Mouse (Mus musculus): ENCODE results near the gene Ucp2. TPM values are rescaled to one million over a fixed set of nuclear protein-coding genes. Genes with fewer than 3 reads are reported as not detected.
A peak's percentile ranks its signal among the peaks of the same experiment; 100 is the strongest.

Gene Ucp2
- total and polyA plus RNA-seq, 2 experiments, result 12.2 to 45.2 TPM

GRCm38 (mm10) chr7:100537519-100537902 is 44.4 kb downstream of the Ucp2 start:
- TF ChIP-seq CTCF (IDR thresholded peaks at IDR 0.05; ENCODE audit: low read depth, low read length), result no peak
- TF ChIP-seq POLR2A (IDR thresholded peaks at IDR 0.05; ENCODE audit: extremely low read depth, insufficient read depth, low read length), result no peak
- Histone ChIP-seq H3K36me3 (ENCODE audit: control insufficient read depth, insufficient read depth, low read length) (peaks cover 7% of the 10 kb centered on the region), H3K4me3 (ENCODE audit: insufficient read depth, low read depth, low read length) (peak overlapping the region; percentile 89), H3K27ac (replicated peaks; ENCODE audit: insufficient read depth, low read depth, low read length) (no peak overlapping the region; the same call in 1 of the 2 replicates), H3K27me3 (ENCODE audit: control insufficient read depth, insufficient read depth, low read length) (no peaks in the 10 kb centered on the region), H3K4me1 (ENCODE audit: control insufficient read depth, insufficient read depth, low read length) (peaks cover 3% of the 10 kb centered on the region; the same call in 1 of the 2 replicates), H3K79me2 (ENCODE audit: control insufficient read depth, insufficient read depth, low read length) (no peaks in the 10 kb centered on the region), H3K9ac (ENCODE audit: low read depth, low read length) (peak overlapping the region; percentile 82; the same call in 1 of the 2 replicates)
- peak; percentile 22 for DNase-seq (ENCODE audit: extremely low read depth, low read depth, low spot score)
- WGBS, result 7% methylated on average over 7 of the region's 7 CpGs

- H3K4me3 ChIP-seq (ENCODE audit: insufficient read depth, low read depth, low read length), result no peak overlapping the region
- H3K4me1 ChIP-seq (ENCODE audit: control insufficient read depth, insufficient read depth, low read length), result peaks cover 3% of the 10 kb centered on the region; the same call in 1 of the 2 replicates
- no peak for DNase-seq (ENCODE audit: extremely low read depth, low read depth, low spot score)
- no peak overlapping the region for H3K27ac ChIP-seq (replicated peaks; ENCODE audit: insufficient read depth, low read depth, low read length)
- H3K79me2 ChIP-seq (ENCODE audit: control insufficient read depth, insufficient read depth, low read length), result no peaks in the 10 kb centered on the region
- no peaks in the 10 kb centered on the region for H3K27me3 ChIP-seq (ENCODE audit: control insufficient read depth, insufficient read depth, low read length)
- no peak overlapping the region for H3K9ac ChIP-seq (ENCODE audit: low read depth, low read length)
- TF ChIP-seq POLR2A (IDR thresholded peaks at IDR 0.05; ENCODE audit: extremely low read depth, insufficient read depth, low read length), result no peak
- TF ChIP-seq CTCF (IDR thresholded peaks at IDR 0.05; ENCODE audit: low read depth, low read length), result no peak
- H3K36me3 ChIP-seq (ENCODE audit: control insufficient read depth, insufficient read depth, low read length), result peaks cover 7% of the 10 kb centered on the region
- WGBS, result 93% methylated on average over 9 of the region's 9 CpGs
Measured at GRCm38 (mm10) chr7:100539516-100539915, 46.4 kb downstream of the Ucp2 start.

- H3K36me3 ChIP-seq (ENCODE audit: control insufficient read depth, insufficient read depth, low read length), result peaks cover 11% of the 10 kb centered on the region
- no peaks in the 10 kb centered on the region for H3K27me3 ChIP-seq (ENCODE audit: control insufficient read depth, insufficient read depth, low read length)
- H3K79me2 ChIP-seq (ENCODE audit: control insufficient read depth, insufficient read depth, low read length), result no peaks in the 10 kb centered on the region
- no peak for TF ChIP-seq POLR2A (IDR thresholded peaks at IDR 0.05; ENCODE audit: extremely low read depth, insufficient read depth, low read length)
- TF ChIP-seq CTCF (IDR thresholded peaks at IDR 0.05; ENCODE audit: low read depth, low read length), result no peak
- H3K9ac ChIP-seq (ENCODE audit: low read depth, low read length), result no peak overlapping the region
- H3K27ac ChIP-seq (replicated peaks; ENCODE audit: insufficient read depth, low read depth, low read length), result peak overlapping the region; percentile 40; the same call in 1 of the 2 replicates
- no peak overlapping the region for H3K4me3 ChIP-seq (ENCODE audit: insufficient read depth, low read depth, low read length)
- 19% methylated on average over 1 of the region's 1 CpGs for WGBS
- DNase-seq (ENCODE audit: extremely low read depth, low read depth, low spot score), result peak; percentile 86
- H3K4me1 ChIP-seq (ENCODE audit: control insufficient read depth, insufficient read depth, low read length), result peaks cover 2% of the 10 kb centered on the region; the same call in 1 of the 2 replicates
Measured at GRCm38 (mm10) chr7:100544437-100544836, 51.3 kb downstream of the Ucp2 start.

- no peak overlapping the region for H3K9ac ChIP-seq (ENCODE audit: low read depth, low read length)
- no peak overlapping the region; the same call in 1 of the 2 replicates for H3K27ac ChIP-seq (replicated peaks; ENCODE audit: insufficient read depth, low read depth, low read length)
- H3K79me2 ChIP-seq (ENCODE audit: control insufficient read depth, insufficient read depth, low read length), result no peaks in the 10 kb centered on the region
- H3K27me3 ChIP-seq (ENCODE audit: control insufficient read depth, insufficient read depth, low read length), result no peaks in the 10 kb centered on the region
- no peak overlapping the region for H3K4me3 ChIP-seq (ENCODE audit: insufficient read depth, low read depth, low read length)
- DNase-seq (ENCODE audit: extremely low read depth, low read depth, low spot score), result peak; percentile 22
- WGBS, result 47% methylated on average over 4 of the region's 4 CpGs
- peaks cover 2% of the 10 kb centered on the region; the same call in 1 of the 2 replicates for H3K4me1 ChIP-seq (ENCODE audit: control insufficient read depth, insufficient read depth, low read length)
- TF ChIP-seq POLR2A (IDR thresholded peaks at IDR 0.05; ENCODE audit: extremely low read depth, insufficient read depth, low read length) (no peak), CTCF (IDR thresholded peaks at IDR 0.05; ENCODE audit: low read depth, low read length) (no peak)
- peaks cover 9% of the 10 kb centered on the region; the same call in 1 of the 2 replicates for H3K36me3 ChIP-seq (ENCODE audit: control insufficient read depth, insufficient read depth, low read length)
Measured at GRCm38 (mm10) chr7:100547631-100548030, 54.5 kb downstream of the Ucp2 start.

GRCm38 (mm10) chr7:100549796-100550195 is 56.7 kb downstream of the Ucp2 start:
- Histone ChIP-seq H3K4me3 (ENCODE audit: insufficient read depth, low read depth, low read length) (no peak overlapping the region), H3K27me3 (ENCODE audit: control insufficient read depth, insufficient read depth, low read length) (no peaks in the 10 kb centered on the region), H3K27ac (replicated peaks; ENCODE audit: insufficient read depth, low read depth, low read length) (no peak overlapping the region), H3K9ac (ENCODE audit: low read depth, low read length) (no peak overlapping the region), H3K36me3 (ENCODE audit: control insufficient read depth, insufficient read depth, low read length) (peaks cover 9% of the 10 kb centered on the region; the same call in 1 of the 2 replicates), H3K79me2 (ENCODE audit: control insufficient read depth, insufficient read depth, low read length) (no peaks in the 10 kb centered on the region), H3K4me1 (ENCODE audit: control insufficient read depth, insufficient read depth, low read length) (peaks cover 5% of the 10 kb centered on the region)
- TF ChIP-seq POLR2A (IDR thresholded peaks at IDR 0.05; ENCODE audit: extremely low read depth, insufficient read depth, low read length) (no peak), CTCF (IDR thresholded peaks at IDR 0.05; ENCODE audit: low read depth, low read length) (no peak)
- DNase-seq (ENCODE audit: extremely low read depth, low read depth, low spot score), result no peak
- 92% methylated on average over 3 of the region's 3 CpGs for WGBS

- Histone ChIP-seq H3K4me3 (ENCODE audit: insufficient read depth, low read depth, low read length) (no peak overlapping the region), H3K27ac (replicated peaks; ENCODE audit: insufficient read depth, low read depth, low read length) (no peak overlapping the region)
Measured at GRCm38 (mm10) chr7:100550338-100551007, 57.3 kb downstream of the Ucp2 start.

More at GRCm38 (mm10) chr7:100550338-100551007, 57.3 kb downstream of the Ucp2 start:
- Histone ChIP-seq H3K4me1 (ENCODE audit: control insufficient read depth, insufficient read depth, low read length) (peaks cover 7% of the 10 kb centered on the region), H3K36me3 (ENCODE audit: control insufficient read depth, insufficient read depth, low read length) (peaks cover 9% of the 10 kb centered on the region; the same call in 1 of the 2 replicates), H3K9ac (ENCODE audit: low read depth, low read length) (no peak overlapping the region), H3K27me3 (ENCODE audit: control insufficient read depth, insufficient read depth, low read length) (no peaks in the 10 kb centered on the region), H3K79me2 (ENCODE audit: control insufficient read depth, insufficient read depth, low read length) (no peaks in the 10 kb centered on the region)
- TF ChIP-seq POLR2A (IDR thresholded peaks at IDR 0.05; ENCODE audit: extremely low read depth, insufficient read depth, low read length) (no peak), CTCF (IDR thresholded peaks at IDR 0.05; ENCODE audit: low read depth, low read length) (no peak)
- peak; percentile 16 for DNase-seq (ENCODE audit: extremely low read depth, low read depth, low spot score)
- 37% methylated on average over 5 of the region's 5 CpGs for WGBS

Other genes starting within 250 kb of the Ucp2 start
- not detected in 2 replicates for gene P4ha3, start 207.8 kb upstream of the Ucp2 start, total RNA-seq (2014; rRNA removed)
- gene P4ha3, start 207.8 kb upstream of the Ucp2 start, polyA plus RNA-seq (2012; rRNA removed), result 0.10 TPM in 2 replicates
- 4.5 and 5.9 TPM in 2 replicates for gene C2cd3, start 121.1 kb upstream of the Ucp2 start, total RNA-seq (2014; rRNA removed)
- 5.1 TPM in 2 replicates for gene C2cd3, start 121.1 kb upstream of the Ucp2 start, polyA plus RNA-seq (2012; rRNA removed)
- gene Ppme1, start 121.0 kb upstream of the Ucp2 start, total RNA-seq (2014; rRNA removed), result 9.8 and 10.9 TPM in 2 replicates
- 55.2 and 59.1 TPM in 2 replicates for gene Ppme1, start 121.0 kb upstream of the Ucp2 start, polyA plus RNA-seq (2012; rRNA removed)
- not detected in 2 replicates for gene Ucp3, start 20.3 kb upstream of the Ucp2 start, total RNA-seq (2014; rRNA removed)
- gene Ucp3, start 20.3 kb upstream of the Ucp2 start, polyA plus RNA-seq (2012; rRNA removed), result not detected in 2 replicates
- 0.27 and 0.55 TPM in 2 replicates for gene Dnajb13, start 21.6 kb downstream of the Ucp2 start, total RNA-seq (2014; rRNA removed)
- gene Dnajb13, start 21.6 kb downstream of the Ucp2 start, polyA plus RNA-seq (2012; rRNA removed), result 0.29 and 0.30 TPM in 2 replicates
- 4.3 and 10.7 TPM in 2 replicates for gene Coa4, start 43.7 kb downstream of the Ucp2 start, total RNA-seq (2014; rRNA removed)
- gene Coa4, start 43.7 kb downstream of the Ucp2 start, polyA plus RNA-seq (2012; rRNA removed), result 8.9 and 11.6 TPM in 2 replicates
- 30.4 and 33.0 TPM in 2 replicates for gene Rab6a, start 114.1 kb downstream of the Ucp2 start, total RNA-seq (2014; rRNA removed)
- gene Rab6a, start 114.1 kb downstream of the Ucp2 start, polyA plus RNA-seq (2012; rRNA removed), result 13.2 and 13.5 TPM in 2 replicates
- 24.6 and 29.1 TPM in 2 replicates for gene Mrpl48, start 115.0 kb downstream of the Ucp2 start, total RNA-seq (2014; rRNA removed)
- 9.4 and 9.5 TPM in 2 replicates for gene Mrpl48, start 115.0 kb downstream of the Ucp2 start, polyA plus RNA-seq (2012; rRNA removed)
- gene Plekhb1, start 169.1 kb downstream of the Ucp2 start, total RNA-seq (2014; rRNA removed), result 10.4 and 22.3 TPM in 2 replicates
- gene Plekhb1, start 169.1 kb downstream of the Ucp2 start, polyA plus RNA-seq (2012; rRNA removed), result 37.6 and 41.4 TPM in 2 replicates
- 7.4 and 11.5 TPM in 2 replicates for gene Fam168a, start 213.3 kb downstream of the Ucp2 start, total RNA-seq (2014; rRNA removed)
- gene Fam168a, start 213.3 kb downstream of the Ucp2 start, polyA plus RNA-seq (2012; rRNA removed), result 32.0 and 38.5 TPM in 2 replicates